Mouse (Mus musculus): ENCODE data around the gene Zfand3.

- TF ChIP-seq POLR2A (IDR thresholded peaks at IDR 0.05; ENCODE audit: insufficient read length, low read depth) (no peak), MYOG (IDR thresholded peaks at IDR 0.05; ENCODE audit: control insufficient read depth in 1 of 3, insufficient read depth in 1 of 3, insufficient read length in 2 of 3, low read depth in 2 of 3) (no peak), MAX (IDR thresholded peaks at IDR 0.05; ENCODE audit: low read depth) (no peak)
Measured at GRCm38 (mm10) chr17:30005103-30005443, 540 bp downstream of the Zfand3 start.
